Mouse (Mus musculus): ENCODE results near the gene Tmtc2.

The Tmtc2 gene

GRCm38 (mm10) chr10:105495248-105495647 lies 79.0 kb downstream of the Tmtc2 start:
- no peak for DNase-seq (ENCODE audit: low spot score in 2 of 2)

- DNase-seq (ENCODE audit: low spot score in 2 of 2), result no peak
These were observed 81.8 kb downstream of the Tmtc2 start for GRCm38 (mm10) chr10:105492485-105492884.

GRCm38 (mm10) chr10:105490748-105491147 lies 83.5 kb downstream of the Tmtc2 start:
- no peak for DNase-seq (ENCODE audit: low spot score in 2 of 2)

- no peak for DNase-seq (ENCODE audit: low spot score in 2 of 2)
These were observed 84.1 kb downstream of the Tmtc2 start for GRCm38 (mm10) chr10:105489970-105490735.

GRCm38 (mm10) chr10:105486977-105487376 lies 87.3 kb downstream of the Tmtc2 start:
- DNase-seq (ENCODE audit: low spot score in 2 of 2), result no peak

GRCm38 (mm10) chr10:105484355-105485094 lies 89.7 kb downstream of the Tmtc2 start:
- DNase-seq (ENCODE audit: low spot score in 2 of 2), result no peak

- no peak for DNase-seq (ENCODE audit: low spot score in 2 of 2)
These were observed 94.5 kb downstream of the Tmtc2 start for GRCm38 (mm10) chr10:105479771-105480170.

- no peak for DNase-seq (ENCODE audit: low spot score in 2 of 2)
These were observed 96.5 kb downstream of the Tmtc2 start for GRCm38 (mm10) chr10:105477623-105478238.

GRCm38 (mm10) chr10:105474162-105474830 lies 100.0 kb downstream of the Tmtc2 start:
- no peak for DNase-seq (ENCODE audit: low spot score in 2 of 2)

- DNase-seq (ENCODE audit: low spot score in 2 of 2), result no peak
These were observed 109.9 kb downstream of the Tmtc2 start for GRCm38 (mm10) chr10:105464378-105464777.

- DNase-seq (ENCODE audit: low spot score in 2 of 2), result no peak
These were observed 120.8 kb downstream of the Tmtc2 start for GRCm38 (mm10) chr10:105453441-105453840.

GRCm38 (mm10) chr10:105447191-105447590 lies 127.1 kb downstream of the Tmtc2 start:
- DNase-seq (ENCODE audit: low spot score in 2 of 2), result no peak

- DNase-seq (ENCODE audit: low spot score in 2 of 2), result no peak
These were observed 129.9 kb downstream of the Tmtc2 start for GRCm38 (mm10) chr10:105444309-105444708.

- DNase-seq (ENCODE audit: low spot score in 2 of 2), result no peak
These were observed 139.4 kb downstream of the Tmtc2 start for GRCm38 (mm10) chr10:105434879-105435278.

- no peak for DNase-seq (ENCODE audit: low spot score in 2 of 2)
These were observed 143.4 kb downstream of the Tmtc2 start for GRCm38 (mm10) chr10:105430885-105431284.

- no peak for DNase-seq (ENCODE audit: low spot score in 2 of 2)
These were observed 144.0 kb downstream of the Tmtc2 start for GRCm38 (mm10) chr10:105430232-105430631.

GRCm38 (mm10) chr10:105428080-105428479 lies 146.2 kb downstream of the Tmtc2 start:
- DNase-seq (ENCODE audit: low spot score in 2 of 2), result no peak

- DNase-seq (ENCODE audit: low spot score in 2 of 2), result no peak
These were observed 146.6 kb downstream of the Tmtc2 start for GRCm38 (mm10) chr10:105427625-105428024.

GRCm38 (mm10) chr10:105425052-105425451 lies 149.2 kb downstream of the Tmtc2 start:
- no peak for DNase-seq (ENCODE audit: low spot score in 2 of 2)

GRCm38 (mm10) chr10:105423187-105423586 lies 151.1 kb downstream of the Tmtc2 start:
- no peak for DNase-seq (ENCODE audit: low spot score in 2 of 2)

GRCm38 (mm10) chr10:105417845-105418383 lies 156.3 kb downstream of the Tmtc2 start:
- DNase-seq (ENCODE audit: low spot score in 2 of 2), result no peak

- no peak for DNase-seq (ENCODE audit: low spot score in 2 of 2)
These were observed 157.7 kb downstream of the Tmtc2 start for GRCm38 (mm10) chr10:105416601-105417000.

Measured in spleen, postnatal 10 days (tissue).